Mouse (Mus musculus) liver, embryonic 14.5 days (tissue): ENCODE measurements around the gene Chrna5.

ENCODE experiments used
- CTCF ChIP-seq: IDR thresholded peaks from 2 replicates; pipeline ENCODE4 v1.5.1; 2016; ENCODE audit warnings: antibody characterized with exemption, low read depth, control low read depth
- EP300 ChIP-seq: IDR thresholded peaks from 2 replicates; pipeline ENCODE4 v1.6.1; 2016; ENCODE audit warnings: antibody characterized with exemption, low read depth

DNA sequence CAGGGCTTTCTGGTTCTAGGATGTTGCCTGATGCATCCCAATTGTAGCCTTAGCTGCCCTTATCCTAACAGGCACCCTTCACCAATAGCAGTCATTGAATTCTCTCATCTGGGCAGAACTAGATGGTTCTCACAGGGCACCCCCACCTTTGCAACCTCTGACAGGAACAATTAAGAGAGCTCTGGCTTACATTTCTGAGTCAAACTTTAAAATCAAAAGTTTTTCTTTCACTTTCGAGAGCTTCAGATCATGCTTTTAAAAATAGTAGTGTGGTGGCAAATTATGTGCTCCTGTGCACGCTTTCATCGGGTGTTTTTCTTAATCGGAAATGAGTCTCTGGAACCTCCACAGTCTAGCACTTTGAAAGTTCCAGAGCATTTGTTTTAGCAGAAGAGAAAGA lies 19.6 kb upstream of the Chrna5 start:
- TF ChIP-seq EP300 (no peak), CTCF (no peak)
